Mouse (Mus musculus) ES-E14 (cell line): ENCODE measurements around the gene Sgms1.

Experiments
- CHD2 ChIP-seq: IDR thresholded peaks from 2 replicates; pipeline ENCODE4 v1.6.1; 2014; ENCODE audit warnings: mild to moderate bottlenecking, low read depth, low read length, inconsistent platforms
- HCFC1 ChIP-seq: IDR thresholded peaks from 2 replicates; pipeline ENCODE4 v1.6.1; 2012; ENCODE audit warnings: low read length, inconsistent platforms, borderline replicate concordance; ENCODE audit not compliant: insufficient read depth
- MAFK ChIP-seq: IDR thresholded peaks from 2 replicates; pipeline ENCODE4 v1.6.1; 2014; ENCODE audit warnings: mild to moderate bottlenecking, low read depth, low read length, inconsistent platforms; ENCODE audit not compliant: insufficient read depth
- ZNF384 ChIP-seq: IDR thresholded peaks from 2 replicates; pipeline ENCODE4 v1.6.1; 2012; ENCODE audit warnings: low read depth, low read length, inconsistent platforms

DNA sequence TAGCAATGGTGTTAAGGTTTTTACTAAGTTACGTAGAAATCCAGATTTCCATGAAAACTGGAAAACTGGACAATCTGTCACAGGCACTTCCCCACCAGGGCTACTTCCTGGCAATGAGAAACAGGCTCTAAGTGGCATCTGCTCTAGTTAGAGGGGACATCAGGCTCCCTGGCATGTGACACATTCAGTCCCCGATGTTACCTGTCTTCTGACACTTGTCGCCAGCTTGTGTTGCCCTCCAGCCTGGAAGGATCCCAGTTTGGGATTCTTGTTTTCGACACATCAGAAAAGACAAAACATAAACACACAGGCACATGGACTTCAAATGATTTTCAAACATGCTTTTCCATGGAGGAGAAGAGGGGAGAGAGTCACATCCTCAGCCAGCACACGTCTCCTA is 60.0 kb downstream of the Sgms1 start:
- TF ChIP-seq MAFK (no peak), CHD2 (no peak), ZNF384 (no peak), HCFC1 (no peak)
